Mouse (Mus musculus) liver, postnatal 0 days (tissue): ENCODE results near the gene Jarid2.

Source experiments
- CTCF ChIP-seq: sonication (generic); IDR thresholded peaks from 2 replicates; pipeline ENCODE4 v1.5.1; 2016; ENCODE audit warnings: antibody characterized with exemption, low read depth
- EP300 ChIP-seq: IDR thresholded peaks from 2 replicates; pipeline ENCODE4 v1.6.1; 2016; ENCODE audit warnings: antibody characterized with exemption, low read depth, mild to moderate bottlenecking

DNA sequence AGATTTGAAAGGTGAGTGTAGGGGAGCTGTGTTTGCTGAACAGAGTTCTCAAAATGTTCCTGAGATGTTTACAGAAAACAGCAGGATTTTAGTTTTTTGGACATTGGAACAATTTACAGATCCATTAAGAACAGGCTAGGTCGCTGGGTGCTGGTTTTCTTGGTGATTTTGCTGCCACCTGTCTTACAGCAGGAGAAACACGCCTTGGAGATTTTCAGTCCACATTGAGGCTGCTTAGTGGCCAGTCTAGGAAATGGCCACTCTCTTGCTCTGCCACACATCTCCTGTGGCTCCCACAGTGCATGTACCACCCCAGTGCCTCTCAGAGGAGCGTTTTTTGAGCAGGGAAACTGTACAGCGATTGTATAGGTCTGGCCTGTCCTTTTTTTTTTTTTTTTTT is 57.0 kb downstream of the Jarid2 start:
- TF ChIP-seq CTCF = peak; percentile 71
- no peak for TF ChIP-seq EP300
